Mouse (Mus musculus) heart, postnatal 36 days (tissue): ENCODE data around the gene Iqcf3. TPM values are rescaled to one million over a fixed set of nuclear protein-coding genes. Genes with fewer than 3 reads are reported as not detected.
"Not testable (repeated sequence)": the region's sequence is repeated elsewhere in the genome, so short reads cannot be mapped to it uniquely, and the experiment has no call there.

Experiments
- DNase-seq, 2 experiments: peaks; one replicate each; pipeline ENCODE4 v3.0.0; 2021 to 2022
- intact Hi-C: fragments of 180-260 bp; cut with DNase I; formaldehyde crosslinking; loops from one replicate; pipeline ENCODE4 v1.15.1; 2025
- total RNA-seq, 2 experiments: library from RNA; stranded (reverse); gene quantifications; 2 replicates each; pipeline ENCODE4 v1.2.3; 2021

Iqcf3 gene
- total RNA-seq, 2 experiments from 2014 or later, result not detected

DNA sequence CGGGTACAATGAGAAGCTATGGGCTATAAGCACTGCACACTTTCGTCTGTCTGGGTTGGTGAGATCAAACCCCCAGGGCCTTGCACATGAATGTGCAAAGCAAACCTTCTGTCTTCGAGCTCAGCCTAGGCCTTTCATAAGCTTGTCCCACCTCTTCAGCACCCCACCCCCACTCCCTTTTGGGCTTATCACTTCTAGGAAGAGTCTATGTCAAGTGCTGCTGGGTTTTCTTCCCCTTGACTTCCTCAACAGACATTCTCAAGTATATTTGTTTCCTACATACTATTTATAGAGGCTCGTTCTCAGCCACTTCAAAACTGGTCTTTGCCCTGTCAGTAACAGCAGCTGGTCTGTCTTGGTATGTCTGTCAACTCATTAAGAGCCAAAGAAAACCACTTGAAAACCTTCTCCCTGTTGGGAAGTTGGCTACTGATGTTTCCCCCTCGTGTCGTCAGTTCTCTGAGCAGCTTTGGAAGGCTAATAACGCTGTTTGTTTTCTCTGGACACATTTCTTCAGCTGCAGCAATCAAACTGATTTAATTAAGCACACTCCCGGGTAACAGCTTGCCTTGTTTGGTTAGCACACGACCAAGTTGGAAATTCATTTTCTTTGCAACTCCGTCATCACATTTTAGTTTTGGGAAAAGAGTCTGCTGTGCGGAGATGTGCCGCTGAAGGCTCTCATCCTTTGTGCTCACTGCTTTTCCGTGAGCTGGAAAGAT lies 48.5 kb downstream of the Iqcf3 start:
- no peak for DNase-seq
- intact Hi-C loops, result no loop called here

DNA sequence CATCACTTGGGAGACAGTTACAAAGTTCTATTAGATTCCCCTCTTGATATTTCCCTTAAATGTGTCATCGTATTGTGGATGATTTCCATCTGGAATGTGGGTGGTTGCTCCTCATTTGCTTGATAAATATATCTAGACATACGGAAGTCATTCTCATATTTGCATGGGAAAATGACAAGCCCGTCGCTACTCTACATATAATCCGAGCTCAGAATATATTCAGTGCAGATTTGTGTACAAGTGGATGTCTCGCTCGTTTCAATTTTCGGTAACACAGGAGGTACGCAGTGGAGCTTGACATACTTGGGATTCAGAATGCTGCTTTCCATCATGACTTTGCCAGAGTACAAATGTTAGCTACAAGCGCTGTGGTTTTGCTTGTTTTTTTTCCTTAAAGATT lies 52.1 kb downstream of the Iqcf3 start:
- no peak for DNase-seq
- intact Hi-C loops, result no loop called here

DNA sequence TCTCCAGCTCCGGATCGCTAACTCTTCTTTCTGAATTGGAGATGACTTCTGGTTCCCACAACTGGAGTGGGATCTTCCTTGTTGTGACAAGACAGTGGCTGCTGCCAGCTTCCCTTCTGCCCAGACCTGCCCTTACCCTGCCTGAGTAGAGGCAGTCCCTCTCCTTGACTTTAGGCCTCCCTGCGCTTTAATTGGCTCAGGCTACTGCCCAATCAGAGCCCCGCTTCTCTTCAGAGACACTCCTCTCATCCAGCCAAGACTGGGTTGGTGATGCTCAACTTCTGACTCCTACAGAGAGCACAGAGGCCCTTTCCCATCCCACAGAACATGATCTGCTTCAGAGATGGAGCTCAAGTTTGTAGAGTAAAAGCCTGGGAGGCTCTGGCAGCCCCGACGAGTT lies 57.2 kb downstream of the Iqcf3 start:
- no peak for DNase-seq
- intact Hi-C loops, result no loop called here

DNA sequence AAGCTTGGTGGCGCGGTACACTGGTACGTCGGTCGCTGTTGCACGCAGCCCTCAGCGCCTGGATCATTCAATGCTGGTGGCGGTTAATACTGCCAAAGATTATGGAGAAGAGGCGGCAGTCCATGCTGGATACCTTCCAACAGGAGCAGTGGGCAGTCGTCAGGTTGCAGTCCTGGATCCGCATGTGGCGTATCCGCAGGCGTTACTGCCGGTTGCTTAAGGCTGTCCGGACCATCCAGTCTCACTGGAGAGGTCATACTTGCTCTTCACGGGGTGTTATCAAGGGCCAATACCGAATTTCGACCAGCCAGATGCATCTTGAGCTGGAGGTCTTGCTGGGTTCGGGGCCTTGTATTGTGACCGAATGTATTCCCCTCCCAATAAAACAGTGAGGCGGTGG lies 59.6 kb downstream of the Iqcf3 start:
- no peak for DNase-seq
- intact Hi-C loops, result no loop called here

DNA sequence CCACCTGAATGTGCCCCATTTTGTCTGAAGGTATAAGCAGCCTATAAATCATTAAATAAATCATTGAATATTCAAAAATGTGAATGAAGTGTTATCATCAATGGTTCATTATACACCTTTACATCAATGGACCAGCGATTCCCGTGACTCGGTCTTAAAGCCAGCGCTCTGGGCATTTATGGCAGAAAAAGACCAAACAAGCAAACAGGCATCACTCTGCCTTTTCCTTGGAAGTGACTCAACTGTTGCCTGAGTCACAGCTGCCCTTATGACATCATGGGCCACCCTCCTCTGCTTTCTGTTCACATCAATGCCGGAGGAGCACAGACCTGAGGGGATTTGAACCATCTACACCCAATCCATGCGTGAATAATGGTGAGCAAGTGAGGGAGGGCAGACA lies 61.8 kb downstream of the Iqcf3 start, which contains the start of gene Iqcf1:
Iqcf1 (plus strand) TSS at position 301 of the 400 bp plus-strand sequence.
- intact Hi-C loops, result no loop called here
- no peak for DNase-seq

DNA sequence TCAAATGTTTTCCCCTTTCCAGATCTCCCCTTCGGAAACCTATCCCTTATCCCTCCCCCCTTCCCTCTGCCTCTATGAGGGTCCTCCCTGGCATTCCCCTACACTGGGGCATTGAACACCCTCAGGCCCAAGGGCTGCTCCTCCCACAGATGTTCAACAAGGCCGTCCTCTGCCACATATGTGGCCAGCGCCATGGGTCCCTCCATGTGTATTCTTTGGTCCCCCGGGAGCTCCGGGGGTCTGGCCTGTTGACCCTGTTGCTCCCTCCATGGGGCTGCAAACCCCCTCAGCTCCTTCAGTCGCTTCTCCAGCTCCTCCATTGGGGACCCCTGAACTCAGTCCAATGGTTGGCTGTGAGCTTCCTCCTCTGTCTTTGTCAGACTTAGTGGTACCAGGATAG lies 73.8 kb downstream of the Iqcf3 start:
- intact Hi-C loops, DNase-seq: not testable (repeated sequence)

DNA sequence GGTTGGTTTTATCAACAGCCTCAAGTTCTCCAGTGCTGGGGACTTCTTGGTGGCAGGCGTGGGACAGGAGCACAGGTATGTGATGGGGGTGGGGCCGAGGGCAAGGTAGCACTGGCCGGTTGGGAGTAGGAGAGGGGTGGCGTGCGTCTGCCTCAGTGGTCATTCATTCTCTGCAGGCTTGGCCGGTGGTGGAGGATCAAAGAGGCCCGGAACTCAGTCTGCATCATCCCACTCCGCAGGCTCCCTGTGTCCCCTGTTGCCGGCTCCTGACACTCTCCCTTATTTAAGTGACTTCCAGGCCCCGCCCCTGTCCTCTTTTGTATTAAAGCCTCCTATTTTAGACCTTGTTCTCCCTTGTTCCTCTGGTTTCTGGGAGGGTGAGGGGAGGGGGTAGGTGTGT lies 76.4 kb downstream of the Iqcf3 start:
- intact Hi-C loops, result no loop called here

DNA sequence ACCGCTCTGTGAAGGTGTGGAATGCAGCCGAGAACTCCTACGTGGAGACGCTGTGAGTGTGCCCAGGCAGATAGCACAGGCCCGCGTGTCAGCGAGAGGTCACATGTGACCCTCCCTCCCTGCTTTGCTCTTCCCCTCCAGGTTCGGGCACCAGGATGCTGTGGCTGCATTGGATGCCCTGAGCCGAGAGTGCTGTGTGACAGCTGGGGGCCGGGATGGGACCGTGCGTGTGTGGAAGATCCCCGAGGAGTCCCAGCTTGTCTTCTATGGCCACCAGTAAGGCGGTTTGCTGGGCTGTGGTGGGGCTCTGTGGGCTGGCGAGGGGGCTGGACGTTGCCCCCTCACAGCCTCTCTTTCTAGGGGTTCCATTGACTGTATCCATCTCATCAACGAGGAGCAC lies 77.8 kb downstream of the Iqcf3 start:
- intact Hi-C loops, result no loop called here
- no peak for DNase-seq

More for the DNA sequence above, 76.4 kb downstream of the Iqcf3 start:
- DNase-seq, result no peak

DNA sequence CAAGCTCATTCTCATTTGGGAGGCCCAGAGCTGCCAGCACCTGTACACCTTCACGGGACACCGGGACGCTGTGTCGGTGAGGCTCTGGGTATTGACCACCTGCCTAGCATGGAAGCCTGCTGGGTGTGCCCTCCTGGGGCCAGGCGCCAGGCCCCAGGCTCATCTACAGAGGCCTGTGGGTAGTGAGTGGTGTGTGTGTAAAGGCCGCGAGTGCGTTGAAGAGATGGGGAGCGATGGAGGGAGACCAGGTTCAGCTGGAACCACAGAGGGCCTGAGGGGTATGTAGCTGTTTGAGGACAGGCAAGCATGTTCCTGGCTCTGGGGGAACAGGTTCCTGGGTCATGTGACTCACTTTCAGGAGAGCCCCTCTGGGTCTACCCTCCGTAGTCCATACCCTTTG lies 78.3 kb downstream of the Iqcf3 start:
- intact Hi-C loops, result no loop called here

DNA sequence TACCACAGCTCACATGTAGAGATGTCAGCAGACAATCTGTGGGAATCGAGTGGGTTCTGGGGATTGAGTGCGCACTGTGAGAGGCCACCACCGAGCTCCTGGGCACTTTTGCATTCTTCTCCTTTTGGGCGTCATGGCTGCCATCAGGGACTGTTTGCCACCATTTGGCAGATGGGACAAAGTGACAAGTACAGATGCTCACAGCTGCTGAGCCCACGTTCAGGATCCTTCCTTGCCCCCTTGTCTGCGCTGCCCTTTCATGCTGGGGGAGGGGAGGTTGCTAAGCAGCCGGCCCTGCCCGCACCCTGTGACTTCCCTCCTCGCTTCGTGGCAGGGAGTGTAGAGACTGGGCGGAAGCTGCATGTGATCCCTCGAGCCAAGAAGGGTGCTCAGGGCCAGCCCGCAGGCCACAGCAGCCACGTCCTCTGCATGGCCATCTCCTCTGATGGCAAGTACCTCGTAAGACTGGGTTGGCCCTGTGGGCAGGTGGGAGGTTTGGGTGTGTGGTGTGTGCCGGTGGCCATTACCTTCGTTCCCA lies 78.8 kb downstream of the Iqcf3 start:
- no peak for DNase-seq
- intact Hi-C loops, result no loop called here

More for the DNA sequence above, 78.3 kb downstream of the Iqcf3 start:
- no peak for DNase-seq

DNA sequence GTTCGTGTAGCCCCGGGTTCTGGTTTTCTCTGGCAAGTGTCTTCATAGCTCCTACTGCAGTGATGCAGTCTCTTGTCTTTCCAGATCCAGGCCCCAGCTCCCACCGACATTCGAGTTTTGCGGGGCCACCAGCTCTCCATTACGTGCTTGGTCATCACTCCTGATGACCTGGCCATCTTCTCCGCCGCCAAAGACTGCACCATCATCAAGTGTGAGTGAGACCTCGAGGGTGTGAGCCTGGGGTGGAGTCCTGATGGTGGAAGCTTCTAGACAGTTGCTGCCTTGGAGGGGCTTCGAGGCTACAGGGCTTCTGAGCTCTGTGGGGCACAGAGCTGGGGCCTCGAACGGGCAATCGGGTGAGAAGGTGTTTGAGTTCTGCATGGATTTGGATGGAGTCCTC lies 79.8 kb downstream of the Iqcf3 start:
- no peak for DNase-seq
- intact Hi-C loops, result no loop called here

DNA sequence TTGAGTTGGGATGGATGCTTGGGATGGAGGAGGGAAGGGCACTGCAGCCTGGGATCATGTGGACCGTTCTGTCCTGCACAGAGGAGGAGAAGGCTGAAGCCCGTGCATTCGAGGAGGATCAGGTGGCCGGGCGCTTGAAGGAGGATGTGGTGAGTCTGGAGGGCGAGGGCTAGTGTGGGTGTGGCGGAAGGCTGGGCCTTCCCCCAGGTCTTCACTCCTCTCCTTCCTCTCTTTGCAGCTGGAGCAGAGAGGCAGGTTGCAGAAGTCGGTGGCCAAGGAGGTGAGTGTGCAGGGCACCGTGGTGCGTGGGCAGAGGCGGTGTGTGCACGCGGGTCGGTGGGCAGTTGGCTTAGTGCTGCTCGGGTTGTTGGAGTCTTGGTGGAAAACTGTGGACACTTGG lies 80.4 kb downstream of the Iqcf3 start:
- intact Hi-C loops, result no loop called here
- no peak for DNase-seq

DNA sequence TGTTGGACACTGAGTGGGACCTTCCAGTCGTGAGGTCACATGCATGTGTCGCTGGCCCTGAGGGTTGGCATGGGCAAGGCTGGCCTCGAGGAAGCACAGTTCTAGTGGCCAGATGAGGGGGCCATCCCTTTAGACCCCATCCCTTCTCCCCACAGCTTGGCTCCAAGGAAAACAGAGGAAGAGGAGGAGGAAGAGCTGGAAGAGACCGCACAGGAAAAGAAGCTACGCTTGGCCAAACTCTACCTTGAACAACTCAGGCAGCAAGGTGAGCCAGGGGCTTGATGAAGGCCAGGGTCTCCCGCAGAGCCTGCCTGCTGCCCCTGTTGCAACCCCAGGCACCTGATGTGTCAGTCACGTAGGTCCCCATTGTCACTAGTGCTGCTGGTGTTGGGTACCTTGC lies 80.9 kb downstream of the Iqcf3 start:
- intact Hi-C loops, result no loop called here
- no peak for DNase-seq

DNA sequence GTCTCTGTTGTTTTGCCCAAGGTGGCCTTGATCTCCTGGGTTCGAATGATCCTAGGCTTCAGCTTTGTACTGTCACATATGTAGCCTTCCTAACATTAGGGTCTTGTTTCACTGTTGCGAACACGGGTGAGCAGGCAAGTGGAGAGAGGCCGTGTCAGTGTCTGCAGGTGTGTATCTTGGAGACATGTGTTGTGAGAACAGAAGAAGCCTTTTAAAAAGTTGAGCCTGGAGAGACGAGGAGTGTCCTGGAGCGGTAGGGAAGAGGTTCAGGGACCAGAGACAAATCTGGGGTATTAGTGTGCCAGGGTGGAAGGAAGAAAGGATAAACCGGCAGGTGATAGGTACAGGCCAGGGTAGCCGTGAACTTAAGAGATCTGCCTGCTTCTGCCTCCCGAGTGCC lies 83.3 kb downstream of the Iqcf3 start:
- intact Hi-C loops, result loop anchor here (2.0 to 5.0 kb wide), 4 partner anchors 106 to 321 kb away; partner anchors contain the start of gene Glyctk
- no peak for DNase-seq

DNA sequence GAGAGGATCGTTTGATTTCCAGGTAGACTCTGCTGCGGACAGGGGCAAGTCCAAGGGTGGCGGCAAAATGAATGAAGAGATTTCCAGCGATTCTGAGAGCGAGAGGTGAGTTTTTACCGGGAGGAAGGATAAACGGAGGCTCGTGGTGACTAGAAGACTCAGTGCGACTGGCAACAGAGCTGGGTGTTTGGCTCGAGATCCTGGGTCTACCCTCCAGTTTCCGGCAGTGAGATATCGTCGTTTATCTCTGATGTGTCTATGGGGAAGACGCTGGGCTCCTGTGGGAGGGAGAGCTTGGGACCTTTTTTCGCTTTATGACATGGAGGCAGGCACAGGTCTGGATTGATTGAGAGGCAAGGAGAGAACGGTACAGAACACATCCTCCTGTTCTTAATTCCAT lies 83.8 kb downstream of the Iqcf3 start:
- intact Hi-C loops, result loop anchor here (2.0 to 5.0 kb wide), 6 partner anchors 105 to 320 kb away; partner anchors contain the start of gene Glyctk
- DNase-seq, result no peak

DNA sequence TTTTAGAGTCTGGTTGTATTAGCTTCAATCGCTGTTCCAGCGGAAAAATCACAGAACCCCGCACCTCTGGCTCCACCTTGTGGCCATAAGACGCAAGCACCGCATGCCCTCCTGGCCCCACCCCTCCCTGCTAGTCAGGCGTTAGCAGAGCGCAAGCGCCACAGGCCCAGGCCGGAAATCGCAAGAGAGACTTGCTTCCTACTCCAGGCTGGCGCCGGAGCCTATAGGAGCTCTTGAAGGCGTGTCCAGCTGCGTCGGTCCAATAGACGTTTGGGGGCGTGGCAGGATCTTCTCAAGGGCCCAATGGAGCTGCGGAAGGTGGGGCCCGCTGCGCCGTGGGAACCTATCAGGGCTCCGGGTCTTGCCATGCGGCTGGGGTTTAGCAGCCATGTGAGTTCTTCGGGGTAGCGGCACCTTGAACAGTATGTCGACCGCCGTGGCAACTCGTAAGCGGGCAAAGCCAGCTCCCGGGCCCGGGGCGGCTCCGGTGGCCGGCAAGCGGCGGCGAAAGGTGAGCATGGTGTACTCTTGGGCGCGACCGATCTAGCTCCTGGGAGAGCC lies 84.4 kb downstream of the Iqcf3 start, which contains the start of gene Parp3:
Parp3 (minus strand) TSS at position 26 of the 561 bp plus-strand sequence.
- peak; percentile 96 to 99 for DNase-seq
- intact Hi-C loops, result loop anchor here (1.0 to 5.0 kb wide), 6 partner anchors 29 to 320 kb away; partner anchors contain the start of gene Glyctk

DNA sequence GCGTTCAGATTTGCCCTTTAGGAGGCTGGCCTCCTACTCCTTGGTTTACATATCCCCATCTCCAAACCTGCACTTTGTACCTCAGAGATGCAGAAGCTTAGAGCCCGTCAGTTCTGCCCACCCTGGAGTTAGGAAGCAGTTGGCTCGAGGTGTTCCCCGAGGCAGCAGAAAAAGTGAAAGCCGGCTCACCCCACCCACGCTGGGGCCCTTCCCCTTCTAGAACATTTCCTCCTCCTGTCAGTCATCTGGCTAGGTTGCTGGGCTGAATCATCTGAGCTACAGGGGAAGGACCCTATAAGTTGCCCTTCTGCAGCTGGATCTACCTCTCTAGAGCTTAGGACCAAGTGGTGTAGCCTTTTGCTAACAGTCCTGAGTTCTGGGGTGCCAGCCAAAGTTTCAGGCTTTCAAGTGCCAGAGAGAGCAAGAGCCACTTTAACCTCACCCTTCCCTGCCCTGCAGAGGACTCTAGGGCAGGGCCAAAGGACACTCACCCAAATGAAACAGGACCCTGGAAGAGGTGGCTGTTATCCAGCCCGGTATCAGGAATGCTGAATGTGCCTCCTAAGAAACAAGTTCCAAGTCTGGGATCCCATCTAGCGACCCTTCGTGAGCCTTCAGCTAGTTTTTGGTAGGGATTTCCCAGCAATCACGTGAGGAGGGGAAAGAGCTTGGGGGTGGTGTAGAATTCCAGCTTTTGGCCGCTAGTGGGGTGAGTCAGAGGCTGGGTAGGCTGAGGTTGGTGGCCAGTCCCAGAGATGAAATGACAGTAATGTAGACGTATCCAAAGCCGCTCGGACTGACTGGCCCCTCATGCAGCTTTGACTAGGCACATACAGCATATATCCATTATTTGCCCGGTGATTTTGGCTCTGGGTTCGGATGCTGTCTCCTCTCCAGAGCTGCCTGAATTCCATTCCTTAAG lies 85.2 kb downstream of the Iqcf3 start:
- intact Hi-C loops, result loop anchor here (1.0 to 5.0 kb wide), 6 partner anchors 28 to 319 kb away; partner anchors contain the start of gene Glyctk
- DNase-seq, result peak; percentile 69 to 80

DNA sequence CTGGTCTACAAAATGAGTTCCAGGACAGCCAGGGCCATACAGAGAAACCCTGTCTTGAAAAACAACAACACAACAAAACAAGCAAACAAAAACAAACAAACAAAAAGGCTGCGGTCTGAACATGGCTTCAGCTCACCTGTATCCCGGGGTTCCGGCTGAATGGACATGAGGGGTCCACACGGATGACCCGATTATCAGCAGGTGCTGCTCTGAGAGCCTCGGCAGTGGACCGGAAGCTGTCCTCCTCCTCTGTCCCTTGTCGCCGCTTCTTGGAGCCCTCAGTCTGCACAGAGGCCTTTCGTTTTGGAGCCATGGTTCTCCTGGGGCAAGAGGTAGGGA lies 85.8 kb downstream of the Iqcf3 start, which contains the start of gene Rrp9:
Rrp9 (plus strand) TSS at position 301 of the 339 bp plus-strand sequence.
- DNase-seq, result no peak

DNA sequence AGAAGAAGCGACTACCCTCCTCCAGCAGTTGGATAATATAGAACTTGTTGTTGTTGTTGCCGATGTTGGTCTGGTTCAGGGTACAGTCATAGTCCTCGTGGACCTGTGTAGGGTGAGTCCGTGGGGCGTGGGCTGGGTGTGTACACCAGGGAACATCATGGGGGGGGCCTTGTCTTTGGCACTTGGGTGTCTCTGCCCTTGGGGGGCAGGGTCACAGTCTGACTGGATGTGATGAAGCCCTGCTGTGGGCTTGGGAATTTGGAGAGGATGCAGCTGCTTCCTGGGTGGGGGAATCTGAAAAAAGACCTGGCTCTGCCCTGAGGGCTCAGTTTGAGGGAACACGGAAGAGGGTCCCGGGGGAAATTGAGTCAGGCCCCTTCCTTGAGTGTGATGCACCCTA lies 86.4 kb downstream of the Iqcf3 start:
- peak in 1 of 2 experiments; percentile 49 for DNase-seq
- intact Hi-C loops, result loop anchor here (2.0 to 5.0 kb wide), 4 partner anchors 46 to 318 kb away; partner anchors contain the start of genes Glyctk and Rpl29

More for the DNA sequence above, 85.8 kb downstream of the Iqcf3 start, which contains the start of gene Rrp9:
- intact Hi-C loops, result loop anchor here (1.0 to 5.0 kb wide), 7 partner anchors 27 to 318 kb away; partner anchors contain the start of genes Glyctk and Rpl29

DNA sequence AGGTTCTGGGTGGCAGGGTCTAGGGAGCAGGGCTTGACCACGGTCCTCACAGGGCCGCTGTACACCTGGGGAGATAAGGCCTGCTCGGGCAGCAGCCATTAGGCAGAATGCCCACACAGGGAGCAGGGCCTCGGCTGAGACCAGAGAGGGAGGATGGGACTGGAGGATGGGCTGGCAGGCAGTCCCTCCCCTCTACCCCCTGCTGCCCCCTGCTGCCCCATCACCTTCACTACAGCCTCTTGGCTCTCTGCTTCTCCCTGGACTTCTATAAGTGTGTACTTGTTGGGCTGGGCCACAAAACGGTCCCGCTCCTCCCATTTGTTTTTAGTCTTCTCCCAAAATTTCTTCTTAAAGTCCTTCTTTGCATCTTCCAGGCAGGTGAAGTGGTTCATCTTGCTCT lies 87.0 kb downstream of the Iqcf3 start:
- intact Hi-C loops, result loop anchor here (2.0 kb wide), 1 partner anchor 46 kb away; the partner anchor contains the start of gene Rpl29
- DNase-seq, result peak; percentile 72 to 77
